Mouse (Mus musculus): ENCODE data around the gene Gcc1.

The Gcc1 gene

DNA sequence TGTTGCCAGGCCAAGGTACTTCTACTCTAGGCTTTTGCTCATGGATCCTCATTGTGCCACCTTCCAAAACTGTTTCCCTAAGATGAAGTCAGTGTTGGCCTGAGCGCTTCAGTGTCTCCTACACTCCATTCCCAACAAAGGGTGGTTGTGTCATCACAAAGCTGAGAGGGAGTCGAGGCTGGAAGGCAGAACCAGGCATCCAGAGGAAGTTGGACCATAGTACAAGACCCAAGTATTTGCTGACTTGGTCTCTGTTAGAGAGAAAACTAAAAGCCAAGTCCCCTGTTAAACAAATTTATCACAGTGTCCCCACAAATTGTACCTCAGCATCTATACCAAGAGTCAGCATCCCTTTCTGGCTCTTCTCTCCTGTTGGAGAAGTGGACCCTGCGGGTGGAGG is at the start of gene Gcc1:
Gcc1 (minus strand) TSS at position 101 of the 400 bp plus-strand sequence.
- no peak for DNase-seq (ENCODE audit: low spot score in 2 of 2)

DNA sequence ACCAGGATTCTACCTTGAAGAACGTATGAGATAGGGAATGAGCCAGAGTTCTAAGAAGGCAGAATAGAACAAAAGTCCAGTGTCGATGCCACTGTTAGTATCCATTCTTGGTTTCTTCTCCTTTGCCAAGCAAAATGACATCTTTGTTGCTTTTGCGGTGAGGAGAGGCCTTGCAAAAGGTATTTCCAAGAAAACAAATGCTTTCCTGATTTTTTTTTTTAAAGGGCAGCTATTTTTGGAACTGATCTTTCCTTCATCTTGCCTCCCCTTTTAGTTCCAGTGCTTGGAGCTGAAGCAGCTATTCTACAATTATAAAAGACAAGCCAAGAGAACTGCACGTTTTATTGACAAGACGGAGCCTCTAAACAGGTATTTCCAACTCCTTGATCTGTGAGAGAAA is 46.6 kb upstream of the Gcc1 start, which contains the start of gene Snd1:
Snd1 (plus strand) TSS at position 301 of the 400 bp plus-strand sequence.
- no peak for DNase-seq (ENCODE audit: low spot score in 2 of 2)

DNA sequence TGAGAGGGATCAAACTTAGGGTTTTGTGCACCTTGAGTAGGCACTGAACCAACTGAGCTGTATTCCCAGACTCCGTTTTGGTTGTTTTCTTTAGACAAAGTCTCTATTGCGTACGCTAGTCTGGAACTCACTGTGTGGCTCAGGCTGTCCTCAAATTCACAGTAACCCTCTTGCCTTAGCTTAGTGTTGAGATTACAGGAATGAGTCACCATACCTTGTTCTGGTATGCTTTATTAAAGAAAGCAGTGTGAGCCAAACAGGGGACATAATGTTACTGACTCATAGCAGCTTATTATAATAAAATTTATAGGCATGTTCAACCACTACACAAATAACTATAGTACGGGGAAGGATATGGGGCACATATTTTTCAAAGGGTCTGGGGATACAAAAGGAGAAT is 46.0 kb upstream of the Gcc1 start:
- DNase-seq (ENCODE audit: low spot score in 2 of 2) = no peak

- no peak for DNase-seq (ENCODE audit: low spot score in 2 of 2)
These were observed 43.3 kb upstream of the Gcc1 start for GRCm38 (mm10) chr6:28471284-28472035.

DNA sequence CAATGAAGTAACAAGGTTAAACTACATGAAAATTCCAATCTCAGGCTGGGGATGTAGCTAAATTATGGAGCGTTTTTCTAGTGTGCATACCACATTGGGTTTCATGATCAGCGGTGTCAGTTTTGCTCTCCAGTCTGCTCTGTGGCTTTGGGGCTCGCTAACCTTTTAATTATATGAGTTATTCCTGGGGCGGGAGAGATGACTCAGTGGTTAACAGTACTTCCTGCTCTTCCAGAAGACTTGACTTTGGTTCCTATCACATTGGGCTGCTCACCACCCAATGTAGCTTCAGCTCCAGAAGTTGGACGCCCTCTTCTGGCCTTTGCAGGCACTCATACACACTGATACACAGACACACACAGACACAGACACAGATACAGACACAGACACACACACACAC is 42.4 kb upstream of the Gcc1 start:
- DNase-seq (ENCODE audit: low spot score in 2 of 2) = no peak

- DNase-seq (ENCODE audit: low spot score in 2 of 2) = no peak
These were observed 41.9 kb upstream of the Gcc1 start for GRCm38 (mm10) chr6:28470017-28470602.

- DNase-seq (ENCODE audit: low spot score in 2 of 2) = no peak
These were observed 36.4 kb upstream of the Gcc1 start for GRCm38 (mm10) chr6:28464630-28465029.

DNA sequence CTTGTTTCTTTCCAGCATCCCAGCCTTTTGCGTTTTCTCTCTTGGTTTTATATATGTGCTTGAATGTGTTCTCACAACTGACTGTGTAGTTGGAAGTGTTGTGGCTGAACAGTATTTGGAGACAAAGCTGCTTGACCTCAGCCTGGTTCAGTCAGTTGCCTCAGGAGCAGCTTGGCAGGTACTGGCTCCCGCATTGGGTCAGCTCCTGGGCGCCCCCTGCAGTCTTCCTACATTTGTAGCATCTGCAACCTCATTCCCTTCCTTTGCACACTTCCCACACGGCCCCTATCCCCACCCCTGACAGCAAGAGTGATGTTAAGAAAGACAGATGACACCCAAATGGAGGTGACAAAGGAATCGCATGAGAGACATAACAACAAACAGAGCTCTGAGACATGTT is 32.3 kb upstream of the Gcc1 start:
- DNase-seq (ENCODE audit: low spot score in 2 of 2) = peak; percentile 46 to 49

DNA sequence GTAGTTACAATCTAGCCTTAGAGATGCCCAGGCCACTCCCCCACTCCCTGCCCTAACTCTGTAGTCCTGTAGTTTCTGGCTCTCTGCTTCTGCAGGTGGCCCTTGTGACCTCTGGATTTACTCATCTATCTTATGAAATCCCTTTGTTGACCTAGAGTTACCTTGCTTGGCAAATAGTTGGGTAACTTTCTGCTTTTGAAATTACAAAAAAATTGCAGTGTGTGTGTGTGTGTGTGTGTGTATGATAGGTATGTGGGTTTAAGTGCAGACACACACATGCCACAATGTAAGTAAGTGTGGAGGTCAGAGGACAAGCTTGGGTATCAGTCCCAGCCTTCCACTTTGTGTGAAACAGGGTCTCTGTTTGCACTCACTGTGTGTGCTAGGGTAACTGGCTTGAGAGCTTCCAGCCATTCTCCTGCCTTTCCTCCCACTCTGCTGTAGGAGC is 31.1 kb upstream of the Gcc1 start:
- no peak for DNase-seq (ENCODE audit: low spot score in 2 of 2)

- DNase-seq (ENCODE audit: low spot score in 2 of 2) = no peak
These were observed 22.8 kb upstream of the Gcc1 start for GRCm38 (mm10) chr6:28450977-28451376.

DNA sequence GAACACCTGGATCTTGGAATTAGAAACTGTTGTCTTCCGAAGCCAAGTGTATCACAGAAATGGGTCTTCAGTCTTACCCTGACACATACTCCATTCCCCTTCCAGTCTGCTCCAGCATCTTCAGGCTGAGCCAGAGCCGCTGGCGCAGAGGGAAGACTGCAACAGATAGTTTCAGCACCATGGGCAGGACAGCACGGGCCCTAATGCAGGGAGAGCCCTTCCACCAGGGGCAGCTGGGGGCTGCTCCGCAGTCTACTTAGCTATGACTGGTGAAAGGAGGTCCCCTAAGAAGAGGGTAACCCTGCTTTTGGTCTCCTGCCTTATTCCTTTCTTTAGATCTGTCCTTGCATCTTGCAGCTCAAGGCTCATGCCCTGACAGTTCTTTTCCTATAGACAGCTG is 22.3 kb upstream of the Gcc1 start:
- no peak for DNase-seq (ENCODE audit: low spot score in 2 of 2)

DNA sequence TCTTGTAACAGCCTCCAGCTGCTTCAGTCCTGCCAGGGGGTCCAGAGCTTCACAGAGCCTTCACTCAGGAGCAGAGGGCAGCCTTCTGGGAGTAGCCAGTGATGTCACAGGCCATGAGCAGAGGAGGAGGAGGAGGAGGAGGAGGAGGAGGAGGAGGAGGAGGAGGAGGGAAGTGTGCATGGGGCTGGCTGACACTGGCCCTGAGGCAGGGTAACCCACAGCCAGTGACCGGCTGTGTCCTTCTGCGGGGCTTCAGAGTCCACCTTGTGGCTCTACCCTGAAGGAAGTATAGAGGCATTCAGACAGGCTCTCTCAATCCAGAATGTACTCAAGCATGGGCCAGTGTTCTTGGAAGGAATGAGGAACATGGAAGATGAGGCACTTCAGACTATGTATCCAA is 21.1 kb upstream of the Gcc1 start, which contains the start of gene Pax4:
Pax4 (minus strand) TSS at position 101 of the 400 bp plus-strand sequence.
- no peak for DNase-seq (ENCODE audit: low spot score in 2 of 2)

- no peak for DNase-seq (ENCODE audit: low spot score in 2 of 2)
These were observed 19.7 kb upstream of the Gcc1 start for GRCm38 (mm10) chr6:28447937-28448336.

- DNase-seq (ENCODE audit: low spot score in 2 of 2) = no peak
These were observed 3.3 kb upstream of the Gcc1 start for GRCm38 (mm10) chr6:28431538-28431855.

DNA sequence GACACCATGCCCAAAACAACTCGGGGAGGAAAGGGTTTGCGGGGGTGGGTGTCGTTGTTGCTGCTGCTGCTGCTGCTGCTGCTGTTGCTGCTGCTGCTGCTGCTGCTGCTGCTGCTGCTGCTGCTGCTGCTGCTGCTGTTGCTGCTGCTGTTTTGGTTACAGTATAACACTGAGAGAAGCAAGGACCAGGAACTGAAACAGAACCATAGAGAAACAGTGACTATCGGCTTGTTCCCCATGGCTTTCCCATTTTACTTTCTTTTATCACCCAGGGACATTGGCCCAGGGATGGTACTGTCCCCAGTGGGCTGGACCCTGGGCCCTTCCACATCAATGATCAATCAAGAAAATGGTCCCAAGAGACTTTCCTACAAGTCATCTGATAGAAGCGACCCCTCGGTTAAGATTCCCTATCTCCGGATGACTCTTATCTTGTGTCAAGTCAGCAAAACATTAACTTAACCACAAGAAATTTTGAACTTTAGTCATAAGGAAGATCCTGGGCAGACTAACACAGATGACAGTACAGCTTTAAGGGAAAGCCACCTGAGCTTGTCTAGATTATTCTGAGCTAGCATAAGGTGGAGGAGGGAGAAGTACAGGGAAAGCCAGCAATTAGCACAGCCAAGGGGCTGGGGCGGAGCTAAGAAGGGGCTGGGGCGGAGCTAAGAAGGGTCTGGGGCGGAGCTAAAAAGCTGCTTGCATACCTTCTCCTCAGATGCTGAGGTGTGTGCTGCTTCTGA is 2.8 kb upstream of the Gcc1 start:
- DNase-seq (ENCODE audit: low spot score in 2 of 2) = no peak

GRCm38 (mm10) chr6:28429870-28430269 is 1.7 kb upstream of the Gcc1 start:
- no peak for DNase-seq (ENCODE audit: low spot score in 2 of 2)

DNA sequence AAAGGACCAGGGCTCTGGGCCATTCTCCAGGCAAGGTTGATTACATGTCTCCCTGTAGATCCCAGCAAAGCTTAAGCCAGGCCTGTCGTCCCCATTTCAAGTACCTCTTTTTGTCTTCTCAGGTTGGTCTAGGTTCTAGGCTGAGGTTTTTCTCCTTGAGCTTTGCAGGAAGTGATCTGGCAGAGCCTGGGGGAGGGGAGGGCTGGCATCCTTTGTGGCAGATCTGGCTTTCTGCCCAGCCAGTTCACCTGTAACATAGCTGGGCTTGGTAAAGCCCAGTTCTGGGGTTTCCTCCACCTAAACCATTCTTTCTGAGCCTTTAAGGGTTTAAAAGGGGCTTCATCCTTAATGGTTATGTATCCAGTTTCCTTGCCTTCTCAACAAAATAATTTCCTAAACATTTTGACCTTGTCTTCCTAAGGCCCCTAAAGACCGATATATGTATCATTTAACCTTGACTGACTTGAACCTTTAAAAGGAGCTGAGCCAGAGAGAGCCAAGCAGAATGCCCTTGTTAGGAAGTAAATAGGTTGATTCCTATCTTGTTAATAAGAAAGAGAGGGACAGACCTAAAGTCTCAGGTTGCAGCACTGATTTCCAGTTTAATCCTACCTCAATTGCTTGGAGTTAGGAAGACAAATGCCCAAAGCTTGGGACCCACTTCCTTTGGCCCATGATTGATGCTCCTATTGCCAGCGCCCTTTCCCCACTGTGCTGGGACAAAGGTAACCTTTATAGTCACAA is 922 bp downstream of the Gcc1 start, which contains the start of gene Fscn3:
Fscn3 (plus strand) TSS at position 694 of the 744 bp plus-strand sequence.
- DNase-seq (ENCODE audit: low spot score in 2 of 2) = peak in 1 of 2 experiments; percentile 8

GRCm38 (mm10) chr6:28425019-28425418 is 3.2 kb downstream of the Gcc1 start:
- DNase-seq (ENCODE audit: low spot score in 2 of 2) = no peak

- DNase-seq (ENCODE audit: low spot score in 2 of 2) = peak; percentile 45 to 57
These were observed 4.2 kb downstream of the Gcc1 start for GRCm38 (mm10) chr6:28423767-28424695.

GRCm38 (mm10) chr6:28423313-28423712 is 4.9 kb downstream of the Gcc1 start, which contains the start of gene Arf5:
Gene Arf5, plus strand, starts transcription at chr6:28423560.
- DNase-seq (ENCODE audit: low spot score in 2 of 2) = peak; percentile 90 to 92
